Mouse (Mus musculus) testis, postnatal 14 days (tissue): ENCODE measurements around the gene Eif4g3.

ENCODE experiments used
- DNase-seq: peaks from one replicate; pipeline ENCODE4 v3.0.0; 2021; ENCODE audit warnings: low spot score

Gene Eif4g3

DNA sequence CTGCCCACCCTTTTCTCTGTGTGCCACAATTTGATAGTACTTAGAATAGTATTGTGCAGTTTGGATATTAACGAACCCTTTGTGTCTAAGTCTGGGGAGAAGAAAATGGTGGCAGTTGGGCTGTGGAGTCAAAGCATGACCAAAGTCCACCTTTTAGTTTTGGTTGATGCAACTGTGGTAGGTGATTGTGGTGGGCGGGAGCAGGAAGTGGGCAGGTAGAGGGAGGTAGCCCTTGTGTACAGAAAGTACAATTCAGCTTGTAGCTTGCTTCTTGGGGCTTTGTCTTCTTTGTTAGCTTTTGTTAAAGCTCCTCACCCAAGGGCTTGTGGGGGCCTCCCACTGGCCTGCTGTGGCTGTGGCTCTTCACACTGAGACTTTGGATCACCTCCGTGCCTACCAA is 109.6 kb downstream of the Eif4g3 start:
- DNase-seq = no peak

- no peak for DNase-seq
These were observed 112.1 kb downstream of the Eif4g3 start for GRCm38 (mm10) chr4:138104967-138105366.

- DNase-seq = peak; percentile 21
These were observed 114.9 kb downstream of the Eif4g3 start for GRCm38 (mm10) chr4:138107441-138108409.

- no peak for DNase-seq
These were observed 115.7 kb downstream of the Eif4g3 start for GRCm38 (mm10) chr4:138108541-138108940.

GRCm38 (mm10) chr4:138109332-138109731 is 116.5 kb downstream of the Eif4g3 start:
- DNase-seq = no peak

DNA sequence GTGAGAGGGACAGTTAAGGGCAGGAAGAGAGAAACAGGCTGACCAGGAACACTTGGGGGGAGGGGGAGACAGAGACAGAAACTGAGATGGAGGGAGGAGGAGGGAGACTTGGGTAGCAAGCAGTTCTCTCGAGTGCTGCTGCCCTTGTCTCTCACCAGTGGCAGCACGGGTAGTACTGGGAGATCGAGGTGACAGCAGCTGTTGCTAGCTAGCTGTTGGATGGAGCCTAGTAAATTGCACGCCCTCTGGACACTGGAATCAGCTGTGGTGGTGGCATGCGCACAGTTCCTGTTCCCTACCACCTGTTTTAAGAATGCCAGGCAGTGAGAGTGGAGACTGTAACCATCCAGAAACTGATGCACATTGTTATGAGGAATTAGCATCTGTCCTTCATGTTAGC is 119.0 kb downstream of the Eif4g3 start:
- no peak for DNase-seq

GRCm38 (mm10) chr4:138119740-138120139 is 126.9 kb downstream of the Eif4g3 start:
- no peak for DNase-seq

GRCm38 (mm10) chr4:138124046-138124445 is 131.2 kb downstream of the Eif4g3 start:
- DNase-seq = no peak

DNA sequence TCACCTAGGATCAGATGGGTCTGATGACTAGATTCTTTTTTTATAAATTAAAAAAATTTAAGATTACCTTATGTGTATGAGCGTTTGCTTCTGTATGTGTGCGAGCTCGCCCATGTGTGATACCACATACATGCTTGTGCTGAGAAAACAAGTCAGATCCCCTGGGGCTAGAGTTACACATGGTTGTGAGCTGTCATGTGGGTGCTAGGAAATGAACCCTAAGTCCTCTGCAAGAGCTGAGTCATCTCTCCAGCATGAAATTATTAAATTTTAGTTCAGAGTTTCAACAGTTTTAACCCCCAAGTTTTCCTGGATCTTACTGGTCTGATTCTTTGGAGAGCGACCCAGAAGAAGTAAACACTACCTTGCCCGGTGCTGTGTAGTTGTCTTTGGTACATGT is 134.5 kb downstream of the Eif4g3 start:
- DNase-seq = no peak

- no peak for DNase-seq
These were observed 135.0 kb downstream of the Eif4g3 start for GRCm38 (mm10) chr4:138127781-138128180.

- DNase-seq = no peak
These were observed 137.3 kb downstream of the Eif4g3 start for GRCm38 (mm10) chr4:138130149-138130548.

DNA sequence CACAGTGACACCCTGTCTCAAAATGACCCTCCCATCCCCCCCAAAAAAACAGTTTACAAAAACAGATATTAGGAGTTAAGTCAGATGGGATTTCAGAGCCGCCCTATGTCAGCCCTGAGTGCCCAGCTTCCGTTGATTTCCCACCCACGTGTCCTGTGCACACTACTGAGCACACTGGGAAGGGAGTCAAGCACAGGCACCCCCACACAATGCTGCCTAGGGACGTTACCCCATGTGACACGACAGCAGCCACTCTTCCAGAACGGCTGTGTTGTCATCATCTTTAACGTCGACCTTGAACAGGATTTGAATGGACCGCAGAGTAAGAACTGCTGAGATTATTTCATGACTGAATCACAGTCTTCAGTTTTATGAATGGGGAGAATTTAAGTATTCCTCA is 138.4 kb downstream of the Eif4g3 start:
- peak; percentile 57 for DNase-seq

GRCm38 (mm10) chr4:138131716-138132115 is 138.9 kb downstream of the Eif4g3 start:
- DNase-seq = no peak

- no peak for DNase-seq
These were observed 140.5 kb downstream of the Eif4g3 start for GRCm38 (mm10) chr4:138133360-138133759.

GRCm38 (mm10) chr4:138137336-138137735 is 144.5 kb downstream of the Eif4g3 start:
- DNase-seq = no peak

- no peak for DNase-seq
These were observed 145.0 kb downstream of the Eif4g3 start for GRCm38 (mm10) chr4:138137804-138138203.

DNA sequence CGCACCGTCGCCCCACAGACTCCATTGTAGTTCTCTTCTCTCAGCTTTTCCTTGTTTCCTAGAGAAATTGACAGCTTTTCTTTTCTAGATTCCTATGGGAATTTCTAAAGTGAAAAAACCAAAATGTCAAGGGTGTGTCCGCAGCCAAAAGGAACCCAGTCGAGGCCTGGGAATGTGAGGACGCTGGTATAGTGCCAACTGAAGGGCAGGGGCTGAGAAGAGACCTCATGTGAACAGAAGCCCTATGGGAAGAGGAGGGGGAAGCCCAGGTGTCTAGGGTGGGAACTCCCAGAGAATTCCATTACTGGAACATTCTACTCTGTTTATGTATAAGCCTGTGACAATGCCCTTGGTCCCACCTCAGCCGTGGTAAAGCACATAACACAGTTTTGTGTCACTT is 145.4 kb downstream of the Eif4g3 start:
- no peak for DNase-seq

DNA sequence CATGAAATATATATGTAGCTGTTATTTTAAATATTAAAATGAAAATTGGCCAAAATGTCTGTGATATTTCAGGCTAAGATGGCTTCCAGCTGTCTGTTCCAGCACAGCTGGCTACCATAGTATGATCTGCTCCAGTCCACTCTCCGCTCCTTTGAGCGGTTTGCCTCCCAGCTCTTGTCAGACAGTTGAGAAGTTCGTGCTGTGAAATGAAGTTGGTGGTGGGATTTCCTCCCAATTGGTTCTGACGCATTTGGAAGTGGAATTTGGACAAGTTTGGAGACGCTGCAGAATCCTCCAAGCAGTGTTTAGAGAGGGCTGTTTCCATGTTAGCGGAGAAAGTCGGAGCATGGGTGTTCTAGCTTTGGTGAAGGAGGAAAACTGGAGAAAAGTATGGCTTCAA is 148.5 kb downstream of the Eif4g3 start:
- no peak for DNase-seq

GRCm38 (mm10) chr4:138147176-138147575 is 154.4 kb downstream of the Eif4g3 start:
- DNase-seq = no peak

- DNase-seq = no peak
These were observed 157.2 kb downstream of the Eif4g3 start for GRCm38 (mm10) chr4:138149977-138150376.

DNA sequence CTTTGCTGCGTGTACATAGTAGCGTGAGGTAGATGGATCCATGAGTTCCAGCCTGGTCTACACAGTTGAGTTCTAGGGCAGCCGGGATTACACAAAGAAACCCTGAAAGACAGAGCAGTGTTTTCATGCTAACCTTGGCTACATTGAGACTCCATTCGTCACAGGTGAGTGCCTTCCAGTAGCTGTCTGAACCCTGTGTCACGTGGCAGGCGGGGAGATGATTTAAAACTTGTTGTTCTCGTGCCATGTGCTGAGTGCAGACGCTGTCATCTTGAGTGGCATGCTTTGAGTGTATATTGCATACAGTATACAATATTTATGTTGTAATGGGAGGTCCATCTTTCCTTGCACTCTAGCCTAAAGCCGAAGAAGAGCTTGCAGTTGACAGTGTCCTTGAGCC is 158.4 kb downstream of the Eif4g3 start:
- DNase-seq = no peak

DNA sequence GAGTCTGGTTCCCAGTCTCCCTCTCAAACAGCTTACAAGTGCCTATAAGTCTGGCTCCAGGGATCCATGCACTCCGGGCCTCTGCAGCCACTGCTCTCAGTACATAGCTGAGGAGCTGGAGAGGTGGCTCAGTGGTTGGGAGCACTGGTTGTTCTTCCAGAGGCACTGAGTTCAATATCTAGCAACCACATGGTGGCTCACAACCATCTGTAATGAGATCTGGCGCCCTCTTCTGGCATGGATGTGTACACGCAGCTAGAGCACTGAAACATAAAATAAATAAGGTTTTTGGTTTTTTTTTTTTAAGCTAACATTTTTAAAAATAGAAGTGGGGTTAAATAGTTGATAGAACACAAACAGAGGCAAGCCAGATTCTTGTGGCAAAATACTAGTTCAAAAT is 161.2 kb downstream of the Eif4g3 start:
- no peak for DNase-seq

- DNase-seq = no peak
These were observed 168.1 kb downstream of the Eif4g3 start for GRCm38 (mm10) chr4:138160918-138161317.

DNA sequence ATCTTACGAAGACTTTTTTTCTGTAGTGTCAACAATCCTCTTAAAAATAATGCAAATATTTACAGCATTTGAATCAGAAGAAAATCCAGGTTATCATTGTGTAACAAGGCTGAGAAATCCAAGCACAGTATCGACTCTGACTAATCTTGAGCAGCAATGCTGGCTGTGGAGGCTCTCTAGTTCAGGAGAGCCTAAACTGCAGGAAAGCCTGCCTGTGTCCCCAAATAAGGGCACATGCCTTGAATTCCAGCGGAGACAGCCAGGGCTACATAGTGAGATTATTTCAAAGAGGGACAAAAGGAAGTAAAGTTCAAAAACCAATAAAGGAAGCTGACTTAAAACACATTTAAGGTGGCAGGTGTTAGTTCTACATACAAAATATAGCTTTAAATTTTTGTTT is 168.7 kb downstream of the Eif4g3 start:
- DNase-seq = no peak
